Mouse (Mus musculus) stomach, embryonic 16.5 days (tissue): ENCODE measurements around the gene Tigar. TPM values are rescaled to one million over a fixed set of nuclear protein-coding genes. Genes with fewer than 3 reads are reported as not detected.

Source experiments
- ATAC-seq: fragments of 200-750 bp; cut with Nextera tagmentation; 2 replicates; pipeline ENCODE4 v1.8.0; 2017; ENCODE audit warnings: moderate number of reproducible peaks, moderate TSS enrichment; ENCODE audit not compliant: insufficient read depth, low FRiP score
- H3K27ac ChIP-seq: fragments of 300-500 bp; sonication (generic); 2 replicates; pipeline ENCODE4 v1.5.1; 2014; ENCODE audit warnings: low read length
- H3K27me3 ChIP-seq: fragments of 300-500 bp; sonication (generic); 2 replicates; pipeline ENCODE4 v1.6.1; 2014; ENCODE audit warnings: low read length, control low read depth, mixed read lengths; ENCODE audit not compliant: control insufficient read depth, insufficient read depth
- H3K36me3 ChIP-seq: fragments of 300-500 bp; sonication (generic); 2 replicates; pipeline ENCODE4 v1.6.1; 2014; ENCODE audit warnings: low read length; ENCODE audit not compliant: control insufficient read depth, insufficient read depth
- H3K4me1 ChIP-seq: fragments of 300-500 bp; sonication (generic); 2 replicates; pipeline ENCODE4 v1.6.1; 2014; ENCODE audit warnings: low read length, control low read depth, mixed read lengths; ENCODE audit not compliant: control insufficient read depth, insufficient read depth
- H3K4me2 ChIP-seq: fragments of 300-500 bp; sonication (generic); 2 replicates; pipeline ENCODE4 v1.6.1; 2014; ENCODE audit warnings: low read depth, low read length, mixed read lengths
- H3K4me3 ChIP-seq: fragments of 300-500 bp; sonication (generic); replicated peaks from 2 replicates; pipeline ENCODE4 v1.5.1; 2014; ENCODE audit warnings: mild to moderate bottlenecking, low read length
- H3K9ac ChIP-seq: fragments of 300-500 bp; sonication (generic); 2 replicates; pipeline ENCODE4 v1.6.1; 2014; ENCODE audit warnings: low read length
- H3K9me3 ChIP-seq: fragments of 300-500 bp; sonication (generic); replicated peaks from 2 replicates; pipeline ENCODE4 v1.6.1; 2016; ENCODE audit warnings: low read length, control low read depth; ENCODE audit not compliant: control insufficient read depth
- WGBS: fragments of 180-500 bp; shearing (Covaris S2); extraction: QIAGEN DNeasy Blood & Tissue Kit; methylation state at CpG from one replicate; pipeline ENCODE4 v1.1.7; 2014; 5-methylcytosine and 5-hydroxymethylcytosine counted together
- polyA plus RNA-seq: library from polyadenylated mRNA; unstranded; fragments of >200 nt; fragmentation: Nextera tagmentation; extraction: Ambion mirVana; gene quantifications from 2 replicates; pipeline ENCODE4 v1.2.1, GENCODE M21; 2015

Tigar gene
- polyA plus RNA-seq, 1 experiment from 2014 or later: 4.6 TPM

DNA sequence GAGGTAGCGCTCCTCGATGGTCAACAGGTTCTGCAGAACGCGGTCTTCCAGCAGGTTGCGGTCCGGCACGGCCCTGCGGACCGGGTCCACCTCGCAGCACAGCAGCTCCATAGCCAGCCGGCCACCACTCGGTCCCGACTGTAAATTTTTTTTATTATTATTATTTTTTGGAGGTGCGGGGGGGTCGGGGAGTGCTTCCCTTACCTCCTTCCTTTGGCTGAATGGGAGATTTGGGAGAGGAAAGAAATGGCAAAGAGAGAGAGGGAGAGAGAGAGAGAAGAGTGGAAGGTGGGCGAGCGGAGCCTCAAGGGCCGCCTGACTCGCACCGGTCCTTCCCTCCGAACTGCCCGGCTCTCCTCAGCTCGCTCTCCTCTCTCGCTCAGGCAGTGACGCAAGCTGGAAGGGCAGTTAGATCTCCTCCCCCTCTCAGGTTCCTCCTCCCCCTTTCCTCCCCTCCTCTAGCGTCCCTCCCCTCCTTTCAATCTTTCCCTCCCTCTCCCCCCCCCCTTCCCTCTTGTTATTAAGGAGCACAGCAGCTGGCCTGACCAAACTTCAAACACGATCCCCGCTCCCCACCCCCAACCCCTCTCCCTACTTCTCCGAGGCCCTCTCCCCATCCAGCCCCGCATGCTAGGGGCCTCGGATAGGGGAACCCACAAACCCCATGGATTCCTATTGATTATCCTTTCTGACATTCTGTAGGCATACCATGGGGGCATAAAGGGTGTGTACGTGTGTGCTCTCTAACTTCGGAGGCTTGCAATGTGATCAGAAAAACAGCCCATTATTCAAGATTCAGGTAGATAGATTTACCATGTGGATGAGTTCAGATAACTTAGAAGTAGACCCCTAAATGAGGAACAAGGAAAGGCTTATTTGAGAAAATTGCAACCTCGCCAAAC is 41.6 kb upstream of the Tigar start:
- peaks cover 43% of the 10 kb centered on the region for H3K4me1 ChIP-seq
- under 1% methylated on average over 32 of the region's 34 CpGs for WGBS
- peak; percentile 65 for ATAC-seq

DNA sequence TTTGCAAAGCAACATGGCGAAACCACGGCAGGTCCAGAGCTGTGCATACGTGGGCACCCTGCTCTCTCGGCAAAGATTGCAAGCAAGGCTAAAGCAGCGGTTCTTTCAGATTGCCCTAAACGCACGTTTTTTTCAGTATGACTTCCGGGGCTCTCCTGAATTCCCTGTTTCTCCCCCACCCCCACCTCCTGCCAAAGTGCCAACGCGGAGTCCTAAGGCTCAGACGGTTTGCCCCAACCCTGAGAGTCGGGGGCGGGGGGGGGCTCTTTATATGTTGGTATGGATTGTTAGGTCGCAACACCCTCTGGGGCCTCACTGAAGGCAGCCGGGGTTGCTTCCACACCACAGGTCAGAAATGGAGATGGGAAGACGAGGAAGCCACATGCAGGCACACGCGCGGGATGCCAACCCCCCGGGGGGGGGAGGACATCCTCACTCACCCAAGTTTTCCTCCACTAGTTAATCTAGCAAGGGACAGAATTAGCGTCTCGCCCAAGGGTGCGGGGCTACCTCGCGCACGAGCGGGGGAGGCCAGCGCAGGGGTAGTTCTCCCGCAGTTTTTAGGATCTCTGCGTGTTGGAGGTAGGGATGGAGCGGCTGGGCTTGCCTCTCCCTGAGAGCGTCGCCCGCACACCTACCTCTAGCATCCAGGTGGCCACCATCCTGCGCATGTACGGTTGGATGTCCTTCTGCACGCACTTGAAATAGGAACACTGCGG is 40.7 kb upstream of the Tigar start:
- Histone ChIP-seq H3K36me3 (0 out of 2 replicates have a peak, but pooled peaks cover 3% of the 10 kb centered on the region), H3K4me1 (peaks cover 39% of the 10 kb centered on the region), H3K9ac (peak overlapping the region; percentile 92), H3K27ac (peak overlapping the region; percentile 87), H3K27me3 (no peaks in the 10 kb centered on the region), H3K4me2 (peak overlapping the region; percentile 96), H3K9me3 (no peaks in the 10 kb centered on the region), H3K4me3 (peak overlapping the region; percentile 82)
- no peak for ATAC-seq
- WGBS: under 1% methylated on average over 38 of the region's 38 CpGs

More for the DNA sequence above, 41.6 kb upstream of the Tigar start:
- no peaks in the 10 kb centered on the region for H3K9me3 ChIP-seq
- H3K4me3 ChIP-seq: peak overlapping the region; percentile 82
- H3K36me3 ChIP-seq: 0 out of 2 replicates have a peak, but pooled peaks cover 3% of the 10 kb centered on the region
- no peaks in the 10 kb centered on the region for H3K27me3 ChIP-seq
- H3K9ac ChIP-seq: peak overlapping the region; percentile 92
- peak overlapping the region; percentile 96 for H3K4me2 ChIP-seq
- H3K27ac ChIP-seq: peak overlapping the region; percentile 97

DNA sequence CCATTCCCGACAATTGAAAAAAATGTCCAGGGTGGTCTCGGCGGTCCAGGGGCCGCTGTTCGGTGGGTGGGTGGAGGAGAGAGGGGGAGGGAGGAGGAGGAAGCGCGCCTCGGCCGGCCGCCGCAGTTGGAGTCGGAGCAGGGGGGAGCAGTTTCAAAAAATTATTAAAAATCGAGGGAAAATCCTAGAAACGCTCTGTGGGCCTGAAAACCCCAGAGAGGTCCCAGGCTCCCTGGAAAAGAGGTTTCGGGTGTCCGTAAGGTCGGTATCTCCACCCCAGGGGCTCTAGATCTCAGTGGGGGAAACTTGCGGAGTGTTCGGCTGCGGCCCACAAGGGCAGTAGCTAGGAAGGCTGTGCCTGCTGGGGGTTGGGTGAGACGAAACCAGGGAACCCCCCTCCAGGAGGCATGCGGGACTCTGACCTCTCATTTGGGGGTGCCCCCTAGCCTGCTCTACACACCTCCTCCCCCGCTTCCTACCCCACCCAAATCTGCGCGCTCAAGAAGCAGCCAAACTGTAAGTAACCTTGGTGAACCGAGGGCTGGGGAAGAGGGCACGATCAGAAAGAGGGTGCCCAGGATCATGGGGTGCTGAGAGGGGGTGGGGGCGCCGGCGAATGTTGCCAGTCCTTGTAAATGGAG is 40.1 kb upstream of the Tigar start:
- Histone ChIP-seq H3K4me3 (peak overlapping the region; percentile 82), H3K9me3 (no peaks in the 10 kb centered on the region), H3K27ac (peak overlapping the region; percentile 87), H3K4me2 (peak overlapping the region; percentile 96), H3K27me3 (no peaks in the 10 kb centered on the region), H3K4me1 (peaks cover 39% of the 10 kb centered on the region), H3K9ac (peak overlapping the region; percentile 92), H3K36me3 (0 out of 2 replicates have a peak, but pooled peaks cover 3% of the 10 kb centered on the region)
- WGBS: under 1% methylated on average over 30 of the region's 30 CpGs
- ATAC-seq: no peak

DNA sequence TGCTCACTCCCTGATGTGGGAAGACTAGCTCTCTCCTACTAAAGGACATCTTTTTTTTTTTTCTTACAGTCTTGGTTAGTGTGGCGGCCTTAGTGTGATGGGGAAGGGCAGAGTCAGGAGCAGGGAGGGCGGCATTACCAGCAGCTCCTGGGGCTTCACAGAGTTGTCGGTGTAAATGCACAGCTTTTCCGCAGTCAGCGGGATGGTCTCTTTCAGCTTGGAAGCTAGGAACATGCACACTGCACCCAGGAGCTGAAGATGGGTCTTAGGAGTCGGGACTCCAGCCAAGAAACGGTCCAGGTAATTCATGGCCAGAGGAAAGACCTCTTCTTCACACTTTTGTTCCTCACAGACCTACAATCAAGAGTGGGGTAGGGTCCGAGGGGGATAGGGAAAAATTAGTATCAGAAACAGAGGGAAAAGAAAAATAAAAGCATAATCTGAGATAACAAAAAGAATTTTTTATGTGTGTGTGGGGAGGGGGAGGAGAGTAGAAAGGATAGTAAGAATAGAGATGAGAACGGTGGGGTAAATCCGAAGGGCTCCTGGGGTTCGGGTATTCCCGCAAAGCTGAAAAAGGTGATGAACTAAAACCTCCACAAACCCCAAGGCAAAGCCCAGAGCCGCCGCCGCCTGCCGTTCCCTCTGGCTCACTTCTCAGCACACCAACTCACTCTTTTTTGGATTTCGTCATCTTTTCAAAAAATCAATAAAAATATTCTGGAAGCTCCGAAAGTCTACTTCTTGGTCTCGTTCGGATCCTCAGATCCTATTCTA is 39.4 kb upstream of the Tigar start:
- H3K27ac ChIP-seq: peak overlapping the region; percentile 87
- peak overlapping the region; percentile 82 for H3K4me3 ChIP-seq
- peak overlapping the region; percentile 92 for H3K9ac ChIP-seq
- no peak for ATAC-seq
- H3K9me3 ChIP-seq: no peaks in the 10 kb centered on the region
- peaks cover 42% of the 10 kb centered on the region for H3K4me1 ChIP-seq
- 6% methylated on average over 20 of the region's 20 CpGs for WGBS
- 0 out of 2 replicates have a peak, but pooled peaks cover 3% of the 10 kb centered on the region for H3K36me3 ChIP-seq
- peak overlapping the region; percentile 96 for H3K4me2 ChIP-seq
- no peaks in the 10 kb centered on the region for H3K27me3 ChIP-seq

DNA sequence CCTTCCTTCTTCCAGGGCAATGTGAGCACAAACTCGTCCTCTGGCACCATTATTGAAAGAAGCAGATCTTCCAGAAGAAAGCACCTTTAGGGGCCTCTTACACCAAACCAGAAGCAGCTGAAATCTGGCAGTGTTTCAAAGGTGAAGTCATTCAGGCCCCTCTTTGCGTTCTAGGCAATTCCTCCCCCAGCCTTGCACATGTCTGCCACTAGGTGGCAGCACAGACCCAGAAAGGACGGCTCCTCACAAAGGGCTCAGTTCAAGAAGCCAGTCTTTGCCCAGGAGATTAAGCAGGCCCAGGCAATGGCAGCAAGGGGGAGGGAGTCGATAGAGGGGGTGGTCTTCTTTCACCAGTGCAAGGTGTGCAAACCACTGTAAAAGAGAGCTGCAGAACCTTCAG is 38.3 kb upstream of the Tigar start:
- peak overlapping the region; percentile 38; the same call in 1 of the 2 replicates for H3K27ac ChIP-seq
- WGBS: 0% methylated on average over 4 of the region's 4 CpGs

DNA sequence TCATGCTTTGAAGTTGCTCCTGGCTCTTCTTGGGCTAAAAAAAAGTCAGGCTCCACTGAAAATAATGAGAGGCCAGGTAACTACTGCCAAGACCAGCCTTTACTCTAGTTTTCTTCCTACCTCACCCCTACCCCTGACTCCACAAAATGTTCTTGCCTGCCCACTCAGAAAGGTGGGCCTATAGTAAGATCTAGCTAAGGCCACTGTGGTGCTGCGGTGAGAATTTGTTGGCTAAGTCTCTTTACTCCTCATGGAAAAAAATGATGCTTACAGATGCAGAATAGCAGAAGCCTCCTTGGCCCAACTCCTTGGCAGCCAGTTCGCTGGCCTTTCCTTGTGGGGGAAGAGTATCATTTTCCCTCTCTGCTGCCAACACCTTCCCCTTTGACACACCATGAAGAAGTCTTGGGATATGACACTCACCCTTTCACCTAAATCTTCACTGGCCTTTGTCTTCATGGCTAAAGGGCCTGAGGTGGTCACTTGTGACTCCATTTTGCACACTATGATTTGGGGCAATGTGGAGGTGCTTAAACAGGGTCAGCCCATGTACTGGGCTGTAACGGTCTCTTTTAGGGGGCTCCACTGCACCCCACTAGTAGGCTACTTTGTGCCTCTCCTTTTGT is 37.1 kb upstream of the Tigar start:
- Histone ChIP-seq H3K9me3 (no peaks in the 10 kb centered on the region), H3K4me2 (no peak overlapping the region), H3K27ac (no peak overlapping the region), H3K36me3 (0 out of 2 replicates have a peak, but pooled peaks cover 3% of the 10 kb centered on the region), H3K27me3 (no peaks in the 10 kb centered on the region), H3K4me3 (no peak overlapping the region), H3K4me1 (peaks cover 33% of the 10 kb centered on the region), H3K9ac (no peak overlapping the region)
- WGBS: 63% methylated on average over 3 of the region's 3 CpGs
- no peak for ATAC-seq

More for the DNA sequence above, 38.3 kb upstream of the Tigar start:
- peaks cover 40% of the 10 kb centered on the region for H3K4me1 ChIP-seq
- H3K27me3 ChIP-seq: no peaks in the 10 kb centered on the region
- no peak overlapping the region for H3K9ac ChIP-seq
- peak; percentile 16; the same call in 1 of the 2 replicates for ATAC-seq
- H3K36me3 ChIP-seq: 0 out of 2 replicates have a peak, but pooled peaks cover 3% of the 10 kb centered on the region
- H3K4me2 ChIP-seq: peak overlapping the region; percentile 96
- H3K4me3 ChIP-seq: peak overlapping the region; percentile 82
- H3K9me3 ChIP-seq: no peaks in the 10 kb centered on the region

DNA sequence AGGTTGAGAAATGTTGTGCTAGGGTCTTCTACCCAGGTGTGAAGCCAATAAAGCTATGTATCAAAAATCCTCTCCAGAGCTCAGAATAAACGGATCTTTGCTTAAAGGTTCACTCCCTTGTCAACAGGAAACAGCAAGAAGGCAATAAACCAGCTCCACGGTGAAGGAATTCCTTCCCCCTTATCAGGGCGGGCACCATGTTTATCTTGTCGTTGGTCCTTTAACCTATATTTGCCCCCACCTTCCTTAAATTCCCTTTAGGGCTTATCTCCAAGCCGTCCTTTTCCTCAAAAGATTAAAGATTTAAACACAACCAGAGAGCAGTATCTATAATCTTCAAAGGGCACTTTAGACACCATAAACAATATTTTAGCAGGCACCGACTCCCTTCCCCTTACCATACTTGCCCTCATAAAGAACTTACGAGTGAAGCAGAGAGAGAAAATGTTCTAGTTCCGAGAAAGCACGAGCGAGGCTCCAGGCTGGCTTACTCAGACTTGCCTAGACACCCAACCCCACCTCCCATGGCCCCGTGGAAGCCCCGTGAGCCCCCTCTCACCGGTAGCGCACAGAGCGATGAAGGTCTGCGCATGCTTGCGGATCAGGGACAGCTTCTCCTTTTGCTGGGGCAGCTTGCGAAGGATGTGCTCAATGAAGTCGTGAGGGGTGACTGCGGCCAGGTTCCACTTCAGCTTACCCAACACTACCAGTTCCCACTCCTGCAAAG is 36.3 kb upstream of the Tigar start:
- H3K4me3 ChIP-seq: no peak overlapping the region
- 47% methylated on average over 20 of the region's 20 CpGs for WGBS
- H3K9me3 ChIP-seq: no peaks in the 10 kb centered on the region
- no peaks in the 10 kb centered on the region for H3K27me3 ChIP-seq
- no peak for ATAC-seq
- 0 out of 2 replicates have a peak overlapping the region, but pooled peaks have one; percentile 17 for H3K9ac ChIP-seq
- no peak overlapping the region for H3K27ac ChIP-seq
- H3K4me2 ChIP-seq: 0 out of 2 replicates have a peak overlapping the region, but pooled peaks have one; percentile 10
- peaks cover 32% of the 10 kb centered on the region for H3K4me1 ChIP-seq
- H3K36me3 ChIP-seq: 0 out of 2 replicates have a peak, but pooled peaks cover 3% of the 10 kb centered on the region
